In the genomic region with DNA sequence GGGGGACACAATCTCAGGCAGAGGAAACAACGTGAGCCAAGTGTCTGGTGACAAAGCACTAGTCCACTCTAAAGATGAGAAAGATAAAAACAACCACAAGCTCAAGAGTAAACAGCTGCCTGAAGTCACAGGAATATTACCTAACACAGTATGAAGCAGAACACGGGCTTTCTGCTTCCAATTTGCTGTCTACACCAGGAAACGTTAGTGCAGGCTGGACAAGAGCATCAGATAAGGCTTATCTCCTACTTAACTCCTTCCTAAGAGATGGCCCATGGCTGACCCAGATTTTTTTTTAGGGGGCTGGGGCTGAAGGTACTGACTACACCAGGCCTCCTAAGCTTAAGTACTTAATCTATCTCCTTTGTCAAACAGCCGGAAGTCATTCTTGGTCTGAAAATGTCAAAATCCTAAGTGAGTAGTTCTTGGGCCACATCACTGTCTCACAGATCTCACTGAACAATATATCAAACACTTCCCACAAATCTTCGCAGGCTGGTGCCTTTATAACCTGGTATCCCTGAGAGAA, we compare ENCODE assay signal across 28 mouse cellular contexts. TPM values are rescaled to one million over a fixed set of nuclear protein-coding genes. Genes with fewer than 3 reads are reported as not detected.
DNase-seq lines count a peak whose midpoint lies in the region; ATAC-seq and TF ChIP-seq lines count a peak whose summit lies in the region.
"Had no signal": no experiment of that assay in that cellular context is flagged by ENCODE, and none has a peak within 500 bp of the region (broad histone marks: within the 10 kb centered on the region; RNA-seq: fewer than 3 reads in every experiment).

No protein-coding gene starts in this region.

- no peaks in the 10 kb centered on the region for H3K36me3 ChIP-seq in heart, adult 2 months (ENCODE audit: control insufficient read depth, insufficient read depth, low read length)
- peaks cover 0 to 36% of the 10 kb centered on the region in 2 experiments; a peak in 3 of 4 replicates for H3K36me3 ChIP-seq in MEL (ENCODE audit: control insufficient read depth in 1 of 2, insufficient read depth in 2 of 2, low read length in 2 of 2)
- H3K36me3 ChIP-seq in midbrain, embryonic 11.5 days (ENCODE audit: control insufficient read depth, insufficient read depth, low read length) = no peaks in the 10 kb centered on the region
- H3K36me3 ChIP-seq: forebrain, embryonic 12.5 days; hindbrain, embryonic 13.5 days; liver, embryonic 15.5 days; midbrain, embryonic 15.5 days; neural tube, embryonic 15.5 days had no signal

- no peaks in the 10 kb centered on the region for H3K27me3 ChIP-seq in heart, adult 2 months (ENCODE audit: control insufficient read depth, insufficient read depth, low read length)
- no peaks in the 10 kb centered on the region for H3K27me3 ChIP-seq in MEL (ENCODE audit: control insufficient read depth in 1 of 2, insufficient read depth in 2 of 2, low read length in 2 of 2)
- no peaks in the 10 kb centered on the region for H3K27me3 ChIP-seq in midbrain, embryonic 11.5 days (ENCODE audit: control insufficient read depth, insufficient read depth, low read length)
- H3K27me3 ChIP-seq: limb, embryonic 15.5 days; midbrain, embryonic 15.5 days; Patski had no signal

- H3K79me2 ChIP-seq in heart, adult 2 months (replicated peaks; ENCODE audit: control insufficient read depth, insufficient read depth, low read length) = peaks cover 3% of the 10 kb centered on the region
- H3K79me2 ChIP-seq in MEL (ENCODE audit: control insufficient read depth, insufficient read depth, low read length, poor library complexity) = peaks cover 41% of the 10 kb centered on the region

- no peak for TF ChIP-seq EP300 in heart, adult 2 months (IDR thresholded peaks at IDR 0.05; ENCODE audit: insufficient read depth, low read depth, low read length)
- no peak; a peak in 1 of 4 replicates for TF ChIP-seq EP300 in MEL (IDR thresholded peaks at IDR 0.05; ENCODE audit: low read depth in 1 of 2, low read length in 2 of 2)

- intact Hi-C loops in heart, adult 2 months (cut with DNase I) = no loop called here

- H3K4me2 ChIP-seq in midbrain, embryonic 11.5 days = no peak overlapping the region
- H3K4me2 ChIP-seq: forebrain, embryonic 12.5 days; heart, embryonic 11.5 days; hindbrain, embryonic 13.5 days; limb, embryonic 15.5 days; liver, embryonic 15.5 days; midbrain, embryonic 15.5 days; neural tube, embryonic 15.5 days had no signal

- no peak for TF ChIP-seq POLR2A in heart, adult 2 months (IDR thresholded peaks at IDR 0.05; ENCODE audit: insufficient read depth, low read depth, low read length)
- TF ChIP-seq POLR2A in MEL (IDR thresholded peaks at IDR 0.05; ENCODE audit: control insufficient read depth in 1 of 2, insufficient read depth in 1 of 2, low read depth in 1 of 2, low read length in 2 of 2, poor library complexity in 1 of 2) = no peak

- H3K4me3 ChIP-seq in heart, adult 2 months = no peak overlapping the region
- H3K4me3 ChIP-seq in MEL (ENCODE audit: control insufficient read depth in 1 of 2, insufficient read depth in 1 of 2, low read depth in 2 of 2, low read length in 2 of 2) = no peak overlapping the region; a peak in 1 of 4 replicates
- no peak overlapping the region for H3K4me3 ChIP-seq in midbrain, embryonic 11.5 days (ENCODE audit: low read depth, low read length)
- H3K4me3 ChIP-seq: forebrain, embryonic 12.5 days; hindbrain, embryonic 13.5 days; limb, embryonic 15.5 days; liver, embryonic 15.5 days; megakaryocyte, embryonic 14.5 days; midbrain, embryonic 15.5 days; myocyte; neural tube, embryonic 15.5 days had no signal

- H3K9me3 ChIP-seq in MEL (replicated peaks; ENCODE audit: insufficient read depth, low read length) = no peaks in the 10 kb centered on the region
- no peaks in the 10 kb centered on the region for H3K9me3 ChIP-seq in midbrain, embryonic 11.5 days (ENCODE audit: control insufficient read depth, low read length)
- H3K9me3 ChIP-seq: forebrain, embryonic 12.5 days; hindbrain, embryonic 13.5 days; limb, embryonic 15.5 days; liver, embryonic 15.5 days; megakaryocyte, embryonic 14.5 days; midbrain, embryonic 15.5 days; neural tube, embryonic 15.5 days had no signal

- no peak for TF ChIP-seq RAD21 in MEL (IDR thresholded peaks at IDR 0.05; ENCODE audit: low read depth, low read length)

- H3K9ac ChIP-seq in heart, adult 2 months (ENCODE audit: low read depth, low read length) = no peak overlapping the region
- no peak overlapping the region for H3K9ac ChIP-seq in MEL (ENCODE audit: control insufficient read depth, low read depth, low read length, poor library complexity, severe bottlenecking)
- H3K9ac ChIP-seq in midbrain, embryonic 11.5 days (ENCODE audit: low read length) = no peak overlapping the region
- H3K9ac ChIP-seq: forebrain, embryonic 12.5 days; hindbrain, embryonic 13.5 days; limb, embryonic 15.5 days; liver, embryonic 15.5 days; midbrain, embryonic 15.5 days; neural tube, embryonic 15.5 days had no signal

- no peak overlapping the region for H3K27ac ChIP-seq in heart, adult 2 months
- H3K27ac ChIP-seq in MEL (ENCODE audit: control insufficient read depth, low read depth, low read length) = peak overlapping the region; percentile 50
- H3K27ac ChIP-seq in midbrain, embryonic 11.5 days (ENCODE audit: low read depth, low read length) = no peak overlapping the region
- H3K27ac ChIP-seq: forebrain, embryonic 12.5 days; hindbrain, embryonic 13.5 days; limb, embryonic 15.5 days; liver, embryonic 15.5 days; midbrain, embryonic 15.5 days; neural tube, embryonic 15.5 days had no signal

- TF ChIP-seq CTCF in heart, adult 2 months (IDR thresholded peaks at IDR 0.05) = no peak
- TF ChIP-seq CTCF in MEL (IDR thresholded peaks at IDR 0.05 in 2 of 3, conservative IDR thresholded peaks at IDR 0.05 in 1 of 3; ENCODE audit: control insufficient read depth in 1 of 3, insufficient read depth in 1 of 3, low read depth in 2 of 3, low read length in 3 of 3, poor library complexity in 1 of 3, severe bottlenecking in 1 of 3) = no peak

- DNase-seq in heart, adult 11 months = peak; percentile 48
- no peak for DNase-seq in heart, adult 2 months
- peak; percentile 42 for DNase-seq in MEL (ENCODE audit: low read depth, low spot score)
- DNase-seq in induced T-regulatory cell, adult 2 months (ENCODE audit: low read depth) = peak; percentile 47
- DNase-seq in yolk sac, embryonic 10.5 days (ENCODE audit: low spot score) = peak; percentile 50
- no peak for DNase-seq in midbrain, embryonic 11.5 days (ENCODE audit: low spot score, missing footprints)
- no peak for DNase-seq in urinary bladder, adult 18-20 months (ENCODE audit: low spot score in 2 of 2)
- DNase-seq: adrenal gland, postnatal 36 days; cerebellum, adult 8-10 months; embryo, embryonic 11 days; gastrocnemius, postnatal 25 days; heart, postnatal 14 days; kidney, adult 8-10 months; kidney, postnatal 14 days; lung, postnatal 10 days; right cerebral cortex, adult 18-20 months; spleen, adult 18-20 months; thymus, postnatal 25 days had no signal

- H3K4me1 ChIP-seq in heart, adult 2 months (ENCODE audit: control insufficient read depth, insufficient read depth, low read length) = no peaks in the 10 kb centered on the region
- H3K4me1 ChIP-seq in MEL (ENCODE audit: control insufficient read depth in 1 of 2, insufficient read depth in 2 of 2, low read length in 2 of 2) = peaks cover 24 to 28% of the 10 kb centered on the region in 2 experiments
- peaks cover 3% of the 10 kb centered on the region; the same call in 1 of the 2 replicates for H3K4me1 ChIP-seq in midbrain, embryonic 11.5 days (ENCODE audit: control insufficient read depth, insufficient read depth, low read length)

- ATAC-seq in midbrain, embryonic 11.5 days (ENCODE audit: low FRiP score) = no peak
- ATAC-seq: midbrain, embryonic 15.5 days; Patski had no signal

- WGBS in heart, adult 2 months = 43% methylated on average over 5 of the region's 5 CpGs
- WGBS in midbrain, embryonic 11.5 days = 33% methylated on average over 5 of the region's 5 CpGs

TF ChIP-seq in MEL, 35 proteins besides CTCF, POLR2A, EP300 and RAD21:
- TF ChIP-seq ZMIZ1 (IDR thresholded peaks at IDR 0.05; ENCODE audit: low read depth, low read length) (no peak), MEF2A (IDR thresholded peaks at IDR 0.05; ENCODE audit: extremely low read depth, insufficient replicate concordance, low read depth, low read length, poor library complexity, severe bottlenecking) (no peak), ETS1 (IDR thresholded peaks at IDR 0.05; ENCODE audit: low read depth, low read length) (peak; percentile 37; the same call in 1 of the 2 replicates), SIN3A (IDR thresholded peaks at IDR 0.05; ENCODE audit: low read length) (peak; percentile 16; the same call in 1 of the 2 replicates), BHLHE40 (IDR thresholded peaks at IDR 0.05; ENCODE audit: borderline replicate concordance, low read depth, low read length) (peak; percentile 64; the same call in 1 of the 2 replicates), NELFE (IDR thresholded peaks at IDR 0.05; ENCODE audit: low read depth, low read length) (no peak)

RNA-seq across cellular contexts. Expression of a gene that starts 3.8 kb away (rescaled TPM):
- 1 to 10 TPM; 5.5 to 6.0 TPM for total RNA-seq in heart, adult 2 months (2021)
- 2.1 and 3.0 TPM in 2 replicates for polyA plus RNA-seq in heart, adult 2 months (2012; rRNA removed)
- 9.5 and 11.3 TPM in 2 replicates for total RNA-seq in MEL (2012; rRNA removed)
- polyA plus RNA-seq in MEL (2012; ENCODE audit: insufficient read depth in 1 of 2, insufficient read length in 2 of 2, low read depth in 1 of 2, low replicate concordance in 2 of 2, missing spikeins in 1 of 2) = 10 to 100 TPM in 1 of 2 experiments, not detected in 1; 11.3 TPM
- polyA plus RNA-seq in midbrain, embryonic 11.5 days (2014; fragmentation: Nextera tagmentation; extraction: Ambion mirVana) = 14.0 and 15.1 TPM in 2 replicates

Comparison
In these comparisons a context has a peak if more than half of its experiments do, and no peak if none do; other contexts are left out.
1. DNase-seq: peak in heart, adult 11 months (single experiment), MEL (single experiment), induced T-regulatory cell, adult 2 months (single experiment) and yolk sac, embryonic 10.5 days (single experiment); none in heart, adult 2 months (0 of 2), midbrain, embryonic 11.5 days (single experiment) and urinary bladder, adult 18-20 months (0 of 2).